Mouse (Mus musculus) heart, postnatal 4 days (tissue): ENCODE results near the gene Mmrn1. TPM values are rescaled to one million over a fixed set of nuclear protein-coding genes. Genes with fewer than 3 reads are reported as not detected.
"Not testable (repeated sequence)": the region's sequence is repeated elsewhere in the genome, so short reads cannot be mapped to it uniquely, and the experiment has no call there.

Experiments
- DNase-seq: peaks from one replicate; pipeline ENCODE4 v3.0.0; 2021
- total RNA-seq, 2 experiments: library from RNA; stranded (reverse); gene quantifications; 2 replicates each; pipeline ENCODE4 v1.2.3; 2021

Gene Mmrn1
- total RNA-seq = 1 to 10 TPM; 2.3 to 2.8 TPM

GRCm38 (mm10) chr6:60924676-60925075 is at the start of gene Mmrn1:
Gene Mmrn1, plus strand, starts transcription at chr6:60924976.
- not testable (repeated sequence) for DNase-seq

DNA sequence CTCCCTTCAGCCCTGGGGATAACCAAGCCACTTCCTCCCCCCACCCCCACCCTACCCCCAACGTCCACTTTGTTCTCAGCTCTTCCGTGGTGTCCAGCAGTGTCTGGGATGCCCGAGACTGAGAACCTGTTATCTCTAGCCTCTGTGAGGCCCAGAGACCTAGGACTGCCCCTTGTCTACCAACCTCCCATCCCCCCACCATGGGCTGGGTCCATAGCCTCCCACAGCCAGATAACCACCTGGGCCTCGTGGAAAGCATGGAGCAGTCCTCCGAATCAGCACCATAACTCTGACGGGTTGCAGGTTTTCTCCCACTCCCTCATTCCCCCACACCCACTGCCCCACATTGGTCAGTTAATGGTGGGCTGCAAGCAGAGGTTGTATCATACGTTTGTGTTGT is 44.4 kb upstream of the Mmrn1 start:
- no peak for DNase-seq

DNA sequence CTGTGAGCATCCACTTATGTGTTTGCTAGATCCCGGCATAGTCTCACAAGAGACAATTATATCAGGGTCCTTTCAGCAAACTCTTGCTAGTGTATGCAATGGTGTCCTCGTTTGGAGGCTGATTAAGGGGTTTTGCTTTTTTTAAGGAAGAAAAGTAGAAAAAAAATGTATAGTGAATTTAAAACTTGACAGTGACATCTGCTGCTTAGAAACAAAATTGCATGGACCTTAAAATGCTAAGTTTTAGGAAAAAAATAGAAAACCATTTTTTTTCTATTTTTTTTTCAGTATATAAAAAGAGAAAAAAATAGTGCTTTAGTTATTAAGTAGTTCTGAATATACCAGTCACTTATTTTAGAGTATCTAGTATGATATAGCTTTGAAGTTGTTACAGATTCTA is 43.2 kb upstream of the Mmrn1 start:
- no peak for DNase-seq

DNA sequence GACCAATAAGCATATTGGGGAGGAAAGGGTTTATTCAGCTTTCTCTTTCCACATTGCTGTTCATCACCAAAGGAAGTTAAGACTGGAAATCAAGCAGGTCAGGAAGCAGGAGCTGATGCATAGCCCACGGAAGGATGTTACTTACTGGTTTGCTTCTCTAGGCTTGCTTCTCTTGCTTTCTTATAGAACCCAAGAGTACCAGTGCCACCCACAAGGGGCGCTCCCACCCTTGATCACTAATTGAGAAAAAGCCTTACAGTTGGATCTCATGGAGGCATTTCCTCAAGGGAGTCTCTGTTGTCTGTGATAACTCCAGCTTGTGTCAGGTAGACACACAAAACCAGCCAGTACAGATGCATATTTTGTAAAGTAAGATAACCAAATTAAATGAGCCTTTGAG is 17.5 kb upstream of the Mmrn1 start:
- no peak for DNase-seq

DNA sequence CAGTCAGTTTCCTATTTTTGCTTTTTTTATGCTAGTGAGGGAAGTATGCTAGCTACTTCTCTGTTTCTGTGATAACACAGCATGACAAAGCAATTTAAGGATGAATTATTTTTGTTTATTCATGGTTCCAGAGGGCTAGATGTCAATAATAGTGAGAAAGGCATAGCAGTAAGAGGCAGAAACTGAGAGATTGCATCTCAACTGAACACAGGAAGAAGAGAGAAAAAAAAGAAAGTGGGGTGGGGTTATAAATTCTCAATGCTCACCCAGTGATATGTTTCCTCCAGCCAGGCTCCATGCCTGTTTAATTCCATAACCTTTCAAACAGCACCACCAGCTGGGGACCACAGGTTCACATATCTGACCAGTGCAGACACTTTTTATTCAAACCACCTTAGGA is 6.6 kb downstream of the Mmrn1 start:
- DNase-seq = peak; percentile 31

DNA sequence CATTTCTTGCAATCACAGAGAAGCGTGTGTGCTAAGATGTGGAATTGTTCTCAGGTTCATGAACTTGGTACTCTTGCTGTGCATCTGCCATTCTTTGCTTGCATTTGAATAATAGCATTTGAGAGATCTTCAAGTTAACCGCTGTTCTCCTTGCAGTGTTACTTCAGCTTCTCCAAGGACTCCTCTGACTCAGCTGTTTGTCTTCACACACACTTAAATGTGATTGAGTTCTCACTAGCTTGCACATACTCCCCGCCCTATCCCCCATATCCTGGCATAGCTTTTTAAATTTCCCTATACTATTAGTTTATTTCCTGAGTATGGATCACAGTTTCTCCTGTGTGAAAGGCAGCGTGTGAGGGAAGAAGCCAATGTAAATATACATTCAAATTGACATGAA is 10.1 kb downstream of the Mmrn1 start:
- no peak for DNase-seq

GRCm38 (mm10) chr6:60935448-60936130 is 10.8 kb downstream of the Mmrn1 start:
- DNase-seq = no peak

GRCm38 (mm10) chr6:60944178-60944577 is 19.4 kb downstream of the Mmrn1 start:
- no peak for DNase-seq

DNA sequence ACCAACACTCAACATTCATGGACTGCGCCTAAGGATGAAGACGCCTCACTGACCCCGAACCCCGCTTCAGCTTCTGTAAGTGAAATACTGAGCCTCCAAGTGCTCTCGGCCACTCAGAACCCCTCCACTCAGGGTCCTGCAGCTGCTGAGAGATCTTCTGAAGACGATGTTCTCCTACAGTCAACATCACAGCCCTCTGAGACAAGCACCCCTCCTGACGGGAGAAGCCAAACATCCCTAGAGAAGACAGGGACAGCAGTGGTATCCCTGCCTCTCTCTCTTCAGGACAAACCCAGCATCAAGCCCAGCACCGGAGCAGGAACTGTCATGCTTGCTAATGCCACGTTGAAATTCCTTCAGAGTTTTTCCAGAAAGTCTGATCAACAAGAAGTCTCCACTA is 19.8 kb downstream of the Mmrn1 start:
- DNase-seq = no peak

DNA sequence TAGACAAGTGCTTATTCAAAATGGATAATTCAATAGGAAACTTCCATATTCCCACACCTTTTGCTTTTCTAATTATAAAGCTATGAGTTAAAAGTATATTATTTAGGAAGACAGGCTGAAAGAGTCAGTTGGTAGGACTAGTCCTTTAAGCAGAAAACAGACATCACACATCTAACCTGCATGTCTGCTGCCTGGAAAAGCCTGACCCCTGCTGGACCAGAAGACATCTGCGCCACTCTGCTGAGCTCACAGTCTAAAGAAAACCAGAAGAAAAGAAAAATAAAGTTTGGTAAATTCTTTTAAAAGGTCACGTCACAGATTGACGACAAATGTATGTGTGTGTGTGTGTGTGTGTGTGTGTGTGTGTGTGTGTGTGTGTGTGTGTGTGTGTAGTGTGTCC is 25.6 kb downstream of the Mmrn1 start:
- DNase-seq = peak; percentile 50

DNA sequence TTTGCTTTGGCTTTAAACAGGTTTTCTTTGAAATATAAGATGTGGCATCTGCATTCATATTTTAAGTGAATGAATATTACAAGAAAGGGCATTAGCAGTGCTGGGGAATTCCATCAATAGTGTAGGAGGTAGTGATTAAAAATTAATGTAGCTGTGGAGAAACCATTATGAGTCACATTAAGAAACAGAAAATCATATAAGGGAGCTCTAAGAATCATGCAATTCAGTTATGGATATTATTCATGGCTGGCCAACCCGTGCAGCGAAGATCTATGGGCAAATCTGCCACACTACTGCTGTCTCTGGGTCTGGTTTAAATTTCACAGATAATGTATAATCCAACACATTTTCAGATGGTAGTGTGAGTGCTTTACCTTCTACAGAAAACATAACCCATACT is 36.5 kb downstream of the Mmrn1 start:
- DNase-seq = no peak

GRCm38 (mm10) chr6:60961838-60962237 is 37.1 kb downstream of the Mmrn1 start:
- no peak for DNase-seq

GRCm38 (mm10) chr6:60962668-60963067 is 37.9 kb downstream of the Mmrn1 start:
- no peak for DNase-seq

DNA sequence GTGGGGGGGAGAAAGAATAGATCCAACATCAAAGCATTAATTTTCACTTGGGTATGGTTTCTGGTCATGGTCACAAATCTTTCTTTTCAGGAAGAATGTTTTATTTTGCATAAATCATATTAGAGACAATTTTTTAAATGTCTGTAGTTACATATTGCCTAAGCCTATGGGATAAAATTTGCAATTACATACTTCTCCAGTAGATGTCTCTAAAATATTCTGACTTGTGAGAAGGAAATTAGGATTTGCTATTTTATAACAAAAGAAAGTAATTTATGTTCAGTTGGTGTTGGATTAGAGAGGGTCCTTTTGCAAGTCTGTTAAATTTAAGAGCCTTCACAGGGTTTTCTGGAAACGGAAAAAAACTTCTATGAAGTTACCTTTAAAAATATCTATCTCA is 39.0 kb downstream of the Mmrn1 start:
- no peak for DNase-seq

- DNase-seq = no peak
Measured at GRCm38 (mm10) chr6:60966931-60967330, 42.2 kb downstream of the Mmrn1 start.

- no peak for DNase-seq
Measured at GRCm38 (mm10) chr6:60969407-60969806, 44.6 kb downstream of the Mmrn1 start.

DNA sequence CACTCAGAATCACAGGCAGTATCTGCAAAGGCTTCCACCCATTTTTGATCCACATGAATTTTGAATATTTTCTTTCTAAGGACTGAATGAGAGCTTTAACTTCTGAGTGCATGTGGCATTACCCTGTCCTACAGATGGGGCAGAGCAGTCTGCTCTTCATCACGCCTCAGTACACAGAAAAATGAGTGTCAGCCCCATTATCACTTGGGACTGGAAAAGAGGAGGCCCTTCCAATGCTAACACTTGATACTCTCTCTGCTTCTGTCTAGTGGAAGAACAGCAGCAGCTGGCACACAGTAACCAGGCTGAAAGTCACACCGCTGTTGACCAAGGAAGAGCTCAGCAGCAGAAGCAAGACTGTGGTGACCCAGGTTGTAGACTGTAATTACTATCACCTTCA is 46.0 kb downstream of the Mmrn1 start:
- no peak for DNase-seq

DNA sequence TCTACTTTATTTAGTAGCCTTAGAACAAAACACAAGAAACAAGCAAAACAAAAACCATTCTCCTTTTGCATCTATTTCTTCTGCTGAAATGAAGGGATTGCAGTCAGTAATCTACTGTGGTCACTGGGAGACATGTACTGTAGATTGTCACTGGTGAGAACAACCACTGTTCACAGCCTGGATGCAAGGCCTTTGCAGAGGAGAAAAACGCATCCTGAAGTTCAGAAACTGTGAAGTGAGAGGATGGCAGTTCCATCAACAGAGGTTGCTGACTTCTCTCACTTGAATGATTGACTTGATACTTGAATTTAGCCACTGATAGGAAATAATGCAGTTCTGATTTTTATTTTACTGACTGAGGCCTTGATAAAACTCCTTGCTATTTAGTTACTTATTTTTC is 53.8 kb downstream of the Mmrn1 start:
- no peak for DNase-seq

DNA sequence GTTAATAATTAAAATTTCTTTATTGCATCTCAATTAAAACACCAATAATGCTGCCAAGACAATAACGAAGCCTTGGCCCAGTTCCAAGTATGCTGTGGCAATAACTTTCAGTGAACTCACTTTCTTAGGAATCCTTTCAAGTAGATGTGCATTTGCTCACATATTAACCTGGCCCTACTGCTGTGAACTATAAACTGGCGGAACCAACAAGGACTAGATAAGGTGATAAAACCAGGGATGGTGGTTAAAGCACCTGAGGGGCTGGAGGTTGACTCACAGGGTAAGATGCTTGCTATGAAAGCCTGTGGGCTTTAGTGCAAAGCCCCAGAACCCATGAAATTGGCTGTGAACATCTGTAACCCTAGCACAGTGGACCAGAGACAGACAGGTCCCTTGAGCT is 54.3 kb downstream of the Mmrn1 start:
- no peak for DNase-seq

GRCm38 (mm10) chr6:60984360-60984759 is 59.6 kb downstream of the Mmrn1 start:
- no peak for DNase-seq

- no peak for DNase-seq
Measured at GRCm38 (mm10) chr6:60985919-60986318, 61.1 kb downstream of the Mmrn1 start.

DNA sequence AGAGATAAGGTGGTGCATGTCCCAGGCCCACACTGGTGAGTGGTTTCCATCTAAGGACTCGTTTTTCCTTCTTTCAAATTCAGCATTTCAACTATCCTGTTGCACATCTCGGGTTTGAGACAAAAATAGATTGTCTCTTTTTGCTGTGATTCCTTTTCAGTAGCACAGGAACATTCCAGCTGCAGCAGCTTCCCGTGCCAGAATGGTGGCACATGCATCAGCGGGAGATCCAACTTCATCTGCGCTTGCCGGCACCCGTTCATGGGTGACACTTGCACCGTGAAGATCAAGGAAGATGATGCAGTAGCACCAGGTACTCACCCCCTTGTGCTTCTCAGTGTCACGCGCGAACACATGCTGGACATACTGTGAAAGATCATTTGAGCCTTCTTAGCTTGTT is 62.1 kb downstream of the Mmrn1 start:
- no peak for DNase-seq

DNA sequence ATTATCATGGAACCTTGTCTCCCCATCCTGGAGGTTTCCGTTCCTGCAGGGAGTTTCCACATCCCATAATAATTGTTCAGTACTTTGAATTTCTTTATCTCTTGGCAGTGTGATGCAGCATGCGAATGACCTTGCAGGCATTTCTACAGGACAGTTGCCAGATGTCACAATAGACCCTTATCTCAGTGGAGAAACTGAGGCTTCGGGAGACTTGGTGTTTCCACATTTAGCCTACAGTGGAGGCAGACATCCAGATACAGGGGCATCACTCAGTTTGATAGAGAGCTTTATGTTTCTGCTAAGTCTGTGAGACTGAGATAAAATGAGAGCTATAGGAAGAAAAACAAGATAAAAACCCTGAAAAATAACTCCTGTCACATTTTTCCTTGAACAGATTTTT is 63.0 kb downstream of the Mmrn1 start:
- no peak for DNase-seq

- DNase-seq = no peak
Measured at GRCm38 (mm10) chr6:60992366-60992765, 67.6 kb downstream of the Mmrn1 start.
